Mouse (Mus musculus) liver, postnatal 0 days (tissue): ENCODE data around the gene Klf12.

Experiments
- CTCF ChIP-seq: sonication (generic); IDR thresholded peaks from 2 replicates; pipeline ENCODE4 v1.5.1; 2016; ENCODE audit warnings: antibody characterized with exemption, low read depth
- EP300 ChIP-seq: IDR thresholded peaks from 2 replicates; pipeline ENCODE4 v1.6.1; 2016; ENCODE audit warnings: antibody characterized with exemption, low read depth, mild to moderate bottlenecking

GRCm38 (mm10) chr14:100126126-100126525 is 158.4 kb downstream of the Klf12 start:
- TF ChIP-seq CTCF, result no peak
- TF ChIP-seq EP300, result no peak
